Mouse (Mus musculus): ENCODE data around the gene Psenen. TPM values are rescaled to one million over a fixed set of nuclear protein-coding genes. Genes with fewer than 3 reads are reported as not detected.

The Psenen gene
- 48.5 and 51.9 TPM in 2 replicates for polyA plus RNA-seq (2012)

DNA sequence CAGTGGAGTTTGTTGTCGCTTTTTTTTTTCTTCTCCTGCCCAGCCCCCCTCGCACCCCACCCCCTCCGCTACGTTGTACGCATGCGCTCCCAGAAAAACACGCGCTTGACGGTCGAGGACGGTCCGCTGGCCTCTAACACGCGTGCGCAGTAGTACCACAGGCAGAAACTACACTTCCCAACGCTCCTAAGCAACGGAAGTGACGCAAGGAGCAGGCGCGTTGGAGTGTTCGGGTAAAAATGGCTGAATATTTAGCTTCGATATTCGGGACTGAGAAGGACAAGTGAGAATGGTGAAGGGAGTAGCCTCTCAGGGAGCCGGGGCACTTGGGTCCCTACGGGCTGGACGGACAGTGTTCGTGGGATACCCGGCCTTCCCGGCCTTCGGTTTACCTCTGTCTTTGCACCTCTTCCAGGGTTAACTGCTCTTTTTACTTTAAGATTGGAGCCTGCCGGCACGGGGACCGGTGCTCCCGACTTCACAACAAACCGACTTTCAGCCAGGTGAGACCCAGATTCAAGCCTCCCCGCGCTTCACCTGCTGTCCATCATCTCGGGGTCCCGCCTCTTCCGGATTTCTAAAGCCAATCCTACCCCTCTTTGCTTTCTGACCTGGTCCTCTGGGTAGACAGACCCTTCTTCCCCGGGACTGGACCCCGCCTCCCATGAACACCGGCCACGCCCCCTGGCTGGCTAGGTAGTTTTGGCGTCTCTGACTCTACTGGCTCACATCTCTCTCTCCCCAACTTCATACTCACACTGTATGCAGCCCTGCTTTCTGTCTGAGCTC, at the start of gene Psenen, which contains the start of the genes U2af1l4 and Gm49396:
TSS of gene Psenen (minus strand) at position 511 of the 789 bp plus-strand sequence.
TSS of gene U2af1l4 (plus strand) at position 185 of the 789 bp plus-strand sequence.
TSS of gene Gm49396 (plus strand) at position 228 of the 789 bp plus-strand sequence.

DNA sequence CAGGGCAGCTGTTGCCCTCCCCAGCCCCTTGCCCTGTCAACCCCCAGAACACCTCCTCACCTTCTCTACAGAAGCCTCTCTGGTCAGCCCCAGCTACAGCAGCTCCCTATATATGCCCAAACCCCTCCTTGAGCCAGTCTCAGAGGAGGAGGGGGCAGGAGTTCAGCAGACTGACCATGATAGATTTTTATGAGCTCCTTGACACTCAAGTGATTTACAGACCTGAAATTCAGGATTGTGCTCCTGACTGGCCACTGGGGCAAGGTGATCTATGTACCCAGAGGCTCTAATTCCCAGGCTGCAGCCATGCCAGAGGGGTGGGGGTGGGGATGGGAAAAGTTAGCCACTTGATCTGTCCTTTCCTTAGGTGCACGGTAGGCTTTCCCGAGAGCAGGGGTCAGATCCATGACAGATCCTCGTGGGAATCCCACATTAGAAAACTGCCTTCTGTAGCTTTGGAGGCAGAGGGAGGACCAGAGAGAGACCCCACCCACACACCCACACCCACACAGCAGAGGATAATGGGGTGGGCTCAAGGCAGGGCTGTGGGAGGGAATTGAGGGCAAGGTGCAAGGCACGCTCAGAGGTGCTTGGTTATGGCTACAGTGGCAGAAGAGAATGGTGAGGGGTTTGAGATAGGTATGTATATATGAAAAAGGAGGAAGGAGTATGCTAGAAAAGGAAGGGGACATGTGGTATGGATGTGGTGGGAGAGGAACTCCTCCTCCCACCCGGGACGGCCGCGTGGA, 49.4 kb upstream of the Psenen start, which contains the start of gene Upk1a:
TSS of gene Upk1a (minus strand) at position 194 of the 749 bp plus-strand sequence.

GRCm38 (mm10) chr7:30598786-30599185, 35.4 kb upstream of the Psenen start, which contains the start of gene Zbtb32:
Gene Zbtb32 (minus strand): TSS chr7:30598909.

DNA sequence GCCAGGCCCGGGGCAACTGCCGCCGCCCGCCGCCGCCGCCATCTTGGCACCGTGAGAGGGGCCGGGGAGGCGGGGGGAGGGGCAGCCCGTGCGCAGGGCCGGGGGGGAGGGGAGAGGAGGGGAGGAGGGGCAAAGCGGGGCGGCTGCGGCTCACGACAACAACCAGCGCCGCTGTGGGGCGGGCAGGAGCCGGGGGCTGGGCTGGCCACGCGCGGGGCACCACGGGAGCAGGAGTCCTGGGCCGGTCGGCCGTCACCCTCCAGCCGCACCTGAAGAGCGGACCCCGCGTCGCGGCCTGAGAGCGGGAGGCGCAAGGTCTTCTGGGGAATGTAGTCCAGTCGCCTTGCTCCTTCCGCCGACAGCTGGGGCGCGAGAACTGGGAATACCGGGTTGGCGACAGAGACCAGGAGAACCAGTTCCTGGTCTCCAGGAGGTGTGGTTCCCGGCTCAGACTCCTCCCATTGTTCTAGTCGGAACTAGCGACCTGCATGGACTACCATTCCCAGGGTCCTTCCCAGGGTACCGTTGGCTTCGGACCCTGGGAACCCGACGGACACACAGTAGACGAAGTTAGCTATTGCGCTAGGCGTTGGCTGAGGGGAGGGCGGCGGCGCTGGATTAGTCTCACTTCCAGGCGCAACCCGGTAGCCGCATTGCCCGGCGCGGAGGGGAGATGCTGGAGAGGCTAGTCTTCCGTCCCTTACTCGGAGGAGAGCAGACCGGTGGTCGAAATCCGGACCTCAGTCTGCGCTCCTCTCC, 25.4 kb upstream of the Psenen start, which contains the start of gene Kmt2b:
TSS of gene Kmt2b (minus strand) at position 51 of the 759 bp plus-strand sequence.

GRCm38 (mm10) chr7:30564970-30565571, 1.6 kb upstream of the Psenen start, which contains the start of gene Igflr1:
Gene Igflr1 (plus strand): TSS chr7:30565427.

DNA sequence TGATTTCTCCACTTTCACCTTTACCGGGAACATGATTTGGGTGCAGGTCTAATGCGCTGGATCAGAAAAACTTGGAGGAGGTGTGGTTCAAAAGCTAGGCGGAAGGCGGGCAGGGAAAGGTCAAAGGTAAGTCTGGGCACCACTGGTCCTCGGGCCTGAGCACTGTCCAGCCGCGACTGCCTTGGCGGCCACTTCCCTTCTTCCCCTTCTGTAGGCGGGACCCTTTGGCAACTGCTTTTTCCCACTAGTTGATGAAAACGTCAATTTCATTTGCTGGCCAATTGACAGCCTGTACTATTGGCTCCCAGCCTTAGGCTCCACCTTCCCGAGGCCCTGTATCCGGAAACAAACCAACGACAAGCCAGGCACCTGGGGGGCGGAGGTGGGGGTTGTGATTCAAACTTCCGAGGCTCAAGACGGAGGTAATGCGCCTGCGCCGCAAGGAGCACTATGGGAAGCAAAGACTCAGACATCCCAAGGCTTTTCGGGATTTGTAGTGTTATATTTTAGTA, 3.9 kb downstream of the Psenen start, which contains the start of gene Lin37:
TSS of gene Lin37 (minus strand) at position 396 of the 512 bp plus-strand sequence.

DNA sequence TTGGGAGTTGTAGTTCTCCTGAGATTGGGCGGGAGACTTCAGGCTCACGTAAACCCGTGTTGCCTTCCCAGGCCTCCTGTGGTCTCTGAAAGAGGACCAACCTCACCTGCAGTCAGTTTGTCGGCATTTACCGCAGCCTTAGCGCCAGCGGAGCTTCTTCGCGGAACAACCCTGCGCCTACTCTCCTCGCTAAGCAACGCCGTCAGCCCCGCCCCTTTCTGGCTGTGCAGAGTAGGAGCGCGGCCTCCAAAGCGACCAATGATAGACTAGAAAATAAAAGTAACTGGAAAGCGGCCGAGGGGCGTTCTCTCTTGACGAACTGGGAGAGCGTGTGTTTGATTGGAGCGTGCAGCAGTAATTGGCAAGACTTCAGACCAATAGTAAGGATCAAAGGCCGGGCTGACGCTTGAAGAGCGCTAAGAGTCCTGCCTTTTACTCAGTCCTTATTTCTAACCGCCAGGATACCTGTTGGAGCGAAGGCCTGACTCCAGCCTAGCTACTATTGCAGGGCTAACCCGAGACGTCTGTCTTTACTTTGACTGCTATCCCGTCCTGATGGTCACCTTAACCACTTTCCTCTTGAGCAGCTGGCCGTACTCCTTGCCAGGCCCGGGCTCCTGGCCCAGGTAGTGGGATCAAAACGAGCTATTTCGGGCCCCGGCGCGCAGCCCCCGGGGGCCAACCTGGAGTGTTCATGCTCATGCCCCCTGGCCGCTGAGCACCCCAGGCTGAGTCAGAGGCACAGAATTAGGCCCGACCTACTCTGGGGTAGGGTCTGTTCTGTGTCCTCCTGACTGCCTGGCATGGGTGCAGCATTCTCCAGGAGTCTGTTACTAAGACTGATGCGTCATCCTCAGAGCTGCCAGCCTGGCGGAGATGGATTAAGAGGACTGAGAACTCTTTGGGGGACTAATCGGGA, 11.1 kb downstream of the Psenen start, which contains the start of the genes Hspb6 and Proser3:
TSS of gene Hspb6 (plus strand) at position 77 of the 919 bp plus-strand sequence.
TSS of gene Proser3 (minus strand) at position 198 of the 919 bp plus-strand sequence.

GRCm38 (mm10) chr7:30534633-30535577, 28.5 kb downstream of the Psenen start, which contains the start of gene Arhgap33:
Gene Arhgap33 (minus strand): TSS chr7:30535060.

Other genes starting within 250 kb of the Psenen start
- gene Syne4, start 248.8 kb downstream of the Psenen start, polyA plus RNA-seq (2012), result 1.6 and 2.0 TPM in 2 replicates
- 0.48 and 0.54 TPM in 2 replicates for gene E130208F15Rik, start 241.9 kb downstream of the Psenen start, polyA plus RNA-seq (2012)
- 8.0 and 10.3 TPM in 2 replicates for gene Sdhaf1, start 239.7 kb downstream of the Psenen start, polyA plus RNA-seq (2012)
- 0.11 TPM in 1 of 2 replicates, not detected in the other for gene Lrfn3, start 200.9 kb downstream of the Psenen start, polyA plus RNA-seq (2012)
- 186 and 336 TPM in 2 replicates for gene Tyrobp, start 149.9 kb downstream of the Psenen start, polyA plus RNA-seq (2012)
- 6.4 and 7.2 TPM in 2 replicates for gene Hcst, start 143.8 kb downstream of the Psenen start, polyA plus RNA-seq (2012)
- gene Nfkbid, start 141.9 kb downstream of the Psenen start, polyA plus RNA-seq (2012), result 103 and 112 TPM in 2 replicates
- gene Aplp1, start 118.1 kb downstream of the Psenen start, polyA plus RNA-seq (2012), result 0.08 and 0.15 TPM in 2 replicates
- 0.05 and 0.13 TPM in 2 replicates for gene Kirrel2, start 105.9 kb downstream of the Psenen start, polyA plus RNA-seq (2012)
- gene Nphs1, start 105.3 kb downstream of the Psenen start, polyA plus RNA-seq (2012), result not detected in 2 replicates
- gene Prodh2, start 70.0 kb downstream of the Psenen start, polyA plus RNA-seq (2012), result not detected in 2 replicates
- 74.2 and 104 TPM in 2 replicates for gene Arhgap33, start 28.6 kb downstream of the Psenen start, polyA plus RNA-seq (2012)
- gene Hspb6, start 11.4 kb downstream of the Psenen start, polyA plus RNA-seq (2012), result 6.5 and 7.0 TPM in 2 replicates
- 20.5 and 24.2 TPM in 2 replicates for gene Proser3, start 11.3 kb downstream of the Psenen start, polyA plus RNA-seq (2012)
- 64.1 and 77.3 TPM in 2 replicates for gene Lin37, start 3.8 kb downstream of the Psenen start, polyA plus RNA-seq (2012)
- 86.2 and 92.8 TPM in 2 replicates for gene U2af1l4, start 326 bp downstream of the Psenen start, polyA plus RNA-seq (2012)
- gene Gm49396, start 283 bp downstream of the Psenen start, polyA plus RNA-seq (2012), result 3.0 and 6.0 TPM in 2 replicates
- gene Igflr1, start 1.8 kb upstream of the Psenen start, polyA plus RNA-seq (2012), result 8.8 and 9.3 TPM in 2 replicates
- gene Kmt2b, start 25.1 kb upstream of the Psenen start, polyA plus RNA-seq (2012), result 80.2 and 109 TPM in 2 replicates
- 0.64 TPM in 1 of 2 replicates, not detected in the other for gene Zbtb32, start 35.3 kb upstream of the Psenen start, polyA plus RNA-seq (2012)
- 0.46 and 0.82 TPM in 2 replicates for gene Upk1a, start 49.2 kb upstream of the Psenen start, polyA plus RNA-seq (2012)
- gene Cox6b1, start 62.5 kb upstream of the Psenen start, polyA plus RNA-seq (2012), result 70.6 and 81.6 TPM in 2 replicates
- gene Etv2, start 72.2 kb upstream of the Psenen start, polyA plus RNA-seq (2012), result 0.23 and 0.25 TPM in 2 replicates
- gene Rbm42, start 86.7 kb upstream of the Psenen start, polyA plus RNA-seq (2012), result 287 and 309 TPM in 2 replicates
- gene Haus5, start 101.4 kb upstream of the Psenen start, polyA plus RNA-seq (2012), result 39.5 and 49.7 TPM in 2 replicates
- not detected in 2 replicates for gene Pmis2, start 108.0 kb upstream of the Psenen start, polyA plus RNA-seq (2012)
- gene 2200002J24Rik, start 135.3 kb upstream of the Psenen start, polyA plus RNA-seq (2012), result not detected in 2 replicates
- 0.93 and 1.6 TPM in 2 replicates for gene Atp4a, start 148.6 kb upstream of the Psenen start, polyA plus RNA-seq (2012)
- 48.5 and 64.1 TPM in 2 replicates for gene Tmem147, start 165.9 kb upstream of the Psenen start, polyA plus RNA-seq (2012)
- gene Gapdhs, start 180.1 kb upstream of the Psenen start, polyA plus RNA-seq (2012), result not detected in 2 replicates
- 1.7 and 3.2 TPM in 2 replicates for gene Sbsn, start 187.8 kb upstream of the Psenen start, polyA plus RNA-seq (2012)
- 2.0 and 6.7 TPM in 2 replicates for gene Dmkn, start 200.1 kb upstream of the Psenen start, polyA plus RNA-seq (2012)
- not detected in 2 replicates for gene Krtdap, start 224.3 kb upstream of the Psenen start, polyA plus RNA-seq (2012)